Mouse (Mus musculus) fibroblast of lung, adult 2 months (primary cell): ENCODE results near the gene Fosl1.

Experiments
- DNase-seq: peaks from one replicate; pipeline ENCODE4 v3.0.0-alpha.2; 2011; ENCODE audit warnings: low read depth

Gene Fosl1

DNA sequence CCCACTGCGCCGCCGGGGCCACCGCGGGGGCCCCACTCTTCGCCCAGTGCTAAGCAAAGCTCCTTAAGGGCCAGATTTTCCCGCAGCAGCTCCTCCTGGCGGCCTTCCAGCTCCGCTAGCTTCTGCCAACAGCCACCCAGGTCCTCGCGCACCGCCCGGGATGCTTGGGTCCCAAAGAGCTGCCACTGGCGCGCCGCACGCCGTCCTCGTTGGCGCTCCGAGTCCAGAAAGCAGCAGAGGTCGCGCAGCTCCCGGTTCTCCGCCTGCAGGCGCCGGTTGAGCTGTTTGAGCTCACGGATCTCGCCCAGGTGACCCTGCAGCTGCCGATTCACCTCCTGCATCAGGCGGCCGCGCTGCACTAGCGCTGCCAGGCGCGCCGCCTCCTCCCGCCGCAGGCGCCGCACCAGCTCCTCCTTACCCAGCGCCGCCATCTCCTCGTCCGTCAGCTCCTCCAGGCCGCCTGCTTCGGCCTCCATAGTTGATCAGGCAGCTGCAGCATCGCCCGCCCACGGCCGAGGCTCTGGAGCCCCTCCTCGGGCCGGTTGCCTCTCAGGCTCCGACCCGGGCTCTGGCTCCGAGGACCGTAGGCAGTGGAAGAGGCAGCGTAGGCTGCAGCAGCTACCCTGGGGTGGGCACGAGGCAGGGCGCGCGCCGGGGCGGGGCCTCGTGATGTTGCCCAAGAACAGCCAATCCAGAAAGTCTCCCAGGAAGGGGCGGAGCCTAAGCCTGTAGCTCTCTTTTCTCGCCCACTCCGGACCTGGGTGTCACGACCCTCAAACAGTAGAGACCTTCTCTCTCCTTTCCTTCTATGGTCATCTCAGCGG is 9.8 kb downstream of the Fosl1 start:
- peak; percentile 70 for DNase-seq

DNA sequence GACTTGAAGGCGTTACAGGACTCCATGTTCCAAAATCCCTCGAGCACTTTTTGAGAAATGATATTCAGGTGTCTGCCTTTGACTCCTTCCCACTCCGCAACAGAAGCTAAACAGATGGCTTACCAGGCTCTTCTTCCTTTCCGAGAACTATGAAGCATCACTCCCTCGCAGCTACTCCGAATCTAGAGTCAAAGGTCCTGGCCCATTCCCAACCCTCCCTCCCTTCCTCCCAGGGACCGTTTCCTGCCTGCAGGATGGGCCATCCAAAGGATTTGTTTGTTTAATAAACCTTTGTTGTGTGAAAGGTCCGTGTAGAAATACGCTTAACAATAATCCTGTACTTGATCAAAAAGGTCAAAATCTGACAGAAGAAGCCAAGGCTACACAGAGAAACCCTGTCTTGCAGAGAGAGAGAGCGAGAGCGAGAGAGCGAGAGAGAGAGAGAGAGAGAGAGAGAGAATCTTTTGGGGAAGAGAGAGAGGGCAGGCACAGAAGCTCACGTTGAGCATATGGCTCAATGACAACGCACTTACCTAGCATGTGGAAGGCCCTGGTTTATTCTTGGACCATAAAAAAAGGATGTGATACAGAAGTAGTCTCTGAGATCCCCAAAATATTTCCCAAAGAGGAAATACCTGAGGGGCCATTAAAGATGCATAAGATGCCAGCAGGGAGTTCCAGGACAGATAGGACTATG is 10.5 kb downstream of the Fosl1 start, which contains the start of gene Ccdc85b:
TSS of gene Ccdc85b (minus strand) at position 149 of the 697 bp plus-strand sequence.
- DNase-seq = no peak

DNA sequence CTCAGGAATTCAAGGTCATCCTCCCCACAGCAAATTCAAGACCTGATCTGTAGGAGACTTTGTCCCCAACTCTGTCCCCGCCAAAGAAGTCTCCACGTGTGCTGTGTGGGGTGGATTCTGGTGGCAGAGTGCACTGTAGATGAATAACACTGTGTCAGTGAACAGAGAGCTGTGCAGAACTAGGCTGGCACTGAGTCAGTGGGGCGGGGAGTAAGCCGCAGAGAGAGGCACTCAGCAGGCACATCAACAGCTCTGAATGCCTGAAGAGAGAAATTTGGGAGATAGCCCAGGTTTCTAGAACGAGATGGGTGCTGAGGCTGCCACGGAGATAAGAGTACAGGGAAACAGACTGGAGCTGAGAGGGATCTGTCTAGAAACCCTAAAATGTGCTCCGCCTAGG is 11.7 kb downstream of the Fosl1 start:
- no peak for DNase-seq

DNA sequence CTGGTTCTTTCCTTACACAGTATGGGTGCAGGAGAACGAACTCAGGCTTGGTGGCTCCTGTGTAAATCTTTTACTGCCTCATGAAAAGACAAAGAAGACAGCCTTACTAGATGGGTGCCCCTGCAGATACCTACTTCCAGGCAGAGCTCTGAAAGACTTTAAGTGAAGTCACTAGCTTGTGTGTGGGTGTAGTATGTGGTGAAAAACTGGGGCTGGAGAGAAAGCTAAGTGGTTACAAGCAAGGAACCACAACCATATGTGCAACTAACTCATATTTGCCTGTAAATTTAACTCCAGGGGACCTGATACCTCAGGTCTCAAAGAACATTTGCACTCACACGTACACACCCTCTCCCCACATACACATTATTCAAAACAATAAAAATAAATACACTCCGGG is 12.5 kb downstream of the Fosl1 start:
- DNase-seq = no peak

DNA sequence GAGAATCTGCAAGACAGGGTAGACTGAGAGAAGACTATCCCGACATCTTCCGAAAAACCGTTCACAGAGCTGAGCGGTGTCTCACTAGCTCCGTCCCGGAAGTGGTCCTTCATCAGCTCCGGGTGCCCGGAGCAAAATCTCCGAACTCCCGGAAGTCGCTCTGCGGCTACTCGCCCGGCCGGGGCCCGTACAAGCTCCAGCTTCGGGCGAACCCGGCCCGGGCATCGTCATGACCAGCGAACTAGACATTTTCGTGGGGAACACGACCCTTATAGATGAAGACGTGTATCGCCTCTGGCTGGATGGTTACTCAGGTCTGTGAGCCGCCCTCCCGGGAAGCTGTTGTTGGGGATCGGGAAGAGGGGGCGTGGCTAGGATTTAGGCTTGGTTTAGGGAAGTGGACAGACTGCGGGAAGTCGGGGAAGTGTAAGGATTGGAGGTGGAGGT is 13.1 kb downstream of the Fosl1 start, which contains the start of gene Fibp:
TSS of gene Fibp (plus strand) at position 151 of the 447 bp plus-strand sequence.
- DNase-seq = peak; percentile 70

DNA sequence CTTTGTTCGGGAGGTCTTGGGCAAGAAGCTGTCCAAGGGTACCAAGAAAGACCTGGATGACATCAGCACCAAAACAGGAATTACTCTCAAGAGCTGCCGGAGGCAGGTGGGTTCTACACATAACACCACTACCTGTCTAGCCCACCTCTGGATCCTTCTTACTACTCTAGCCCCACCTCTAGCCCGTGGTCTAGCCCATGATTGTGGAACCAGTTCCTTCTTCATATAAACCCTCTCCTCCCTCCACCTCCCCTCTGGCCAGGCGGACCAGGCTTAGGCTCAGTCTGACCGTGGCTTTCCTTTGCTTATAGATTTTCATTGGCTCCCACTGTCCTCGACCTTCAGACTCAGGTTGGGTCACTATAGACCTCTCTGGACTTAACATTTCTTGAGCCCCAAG is 14.1 kb downstream of the Fosl1 start:
- DNase-seq = no peak

DNA sequence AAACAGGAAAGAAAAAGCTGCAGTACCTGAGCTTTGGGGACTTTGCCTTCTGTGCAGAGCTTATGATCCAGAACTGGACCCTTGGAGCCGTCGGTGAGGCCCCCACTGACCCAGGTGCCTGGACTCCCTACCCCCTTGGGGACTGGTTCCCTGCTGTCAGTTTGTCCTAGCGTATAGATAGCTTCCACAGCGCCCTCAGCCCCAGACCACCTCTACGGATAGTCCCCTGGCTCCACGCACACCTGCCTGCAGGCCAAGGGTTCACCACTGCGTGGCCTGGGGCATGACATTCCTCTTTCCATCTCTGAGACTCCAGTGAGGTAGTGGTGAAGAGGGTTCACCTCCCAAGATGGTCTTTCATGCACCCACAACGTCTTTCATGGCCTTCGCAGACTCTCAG is 15.9 kb downstream of the Fosl1 start:
- no peak for DNase-seq

DNA sequence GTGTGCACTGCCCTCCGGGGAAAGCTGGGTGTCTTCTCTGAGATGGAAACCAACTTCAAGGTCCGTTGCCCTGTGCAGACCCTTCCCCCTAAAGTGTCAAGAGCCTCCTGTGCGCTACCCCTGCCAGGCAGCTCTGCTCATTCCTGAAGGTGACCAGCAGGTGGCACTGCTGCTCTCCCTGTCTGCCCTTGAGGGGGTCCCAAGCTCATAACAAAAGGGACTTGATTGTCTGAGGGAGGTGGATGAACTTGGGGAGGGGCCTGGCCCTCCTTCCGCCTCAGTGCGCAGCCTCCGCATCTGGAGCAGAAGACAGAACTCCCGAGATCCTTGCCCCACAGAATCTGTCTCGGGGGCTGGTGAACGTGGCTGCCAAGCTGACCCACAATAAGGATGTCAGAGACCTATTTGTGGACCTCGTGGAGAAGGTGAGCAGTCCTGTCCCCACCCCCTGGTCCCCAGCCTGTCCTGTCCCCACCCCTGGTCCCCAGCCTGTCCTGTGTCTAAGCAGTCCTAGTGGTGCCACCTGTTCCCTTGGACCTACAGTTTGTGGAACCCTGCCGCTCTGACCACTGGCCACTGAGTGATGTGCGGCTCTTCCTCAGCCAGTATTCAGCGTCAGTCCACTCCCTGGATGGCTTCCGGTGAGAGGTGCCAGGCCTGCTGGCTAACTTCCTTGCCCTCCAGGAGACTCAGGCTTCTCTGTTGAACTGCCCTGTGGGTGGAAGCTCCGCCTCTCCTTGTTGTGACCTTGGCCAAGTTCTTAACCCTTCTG is 16.6 kb downstream of the Fosl1 start:
- no peak for DNase-seq

DNA sequence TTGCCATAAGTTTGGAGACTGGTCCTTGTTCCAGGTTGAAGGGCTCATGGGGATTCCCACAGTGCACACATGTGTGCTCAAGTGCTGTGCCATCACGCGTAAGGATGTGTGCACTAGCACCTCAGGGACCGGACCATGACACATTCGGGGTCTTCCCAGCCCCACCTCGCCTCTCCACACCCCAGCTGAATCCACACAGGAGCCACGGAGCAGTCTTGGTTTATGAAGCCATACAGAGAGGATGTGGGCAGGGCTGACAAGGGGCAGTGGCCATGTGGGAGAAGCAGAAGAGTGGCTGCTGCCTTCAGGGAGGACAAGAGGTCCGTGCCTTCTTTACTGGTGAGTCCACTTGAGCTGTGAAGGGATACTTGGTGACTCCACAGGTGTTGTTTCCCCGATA is 17.7 kb downstream of the Fosl1 start:
- DNase-seq = no peak

DNA sequence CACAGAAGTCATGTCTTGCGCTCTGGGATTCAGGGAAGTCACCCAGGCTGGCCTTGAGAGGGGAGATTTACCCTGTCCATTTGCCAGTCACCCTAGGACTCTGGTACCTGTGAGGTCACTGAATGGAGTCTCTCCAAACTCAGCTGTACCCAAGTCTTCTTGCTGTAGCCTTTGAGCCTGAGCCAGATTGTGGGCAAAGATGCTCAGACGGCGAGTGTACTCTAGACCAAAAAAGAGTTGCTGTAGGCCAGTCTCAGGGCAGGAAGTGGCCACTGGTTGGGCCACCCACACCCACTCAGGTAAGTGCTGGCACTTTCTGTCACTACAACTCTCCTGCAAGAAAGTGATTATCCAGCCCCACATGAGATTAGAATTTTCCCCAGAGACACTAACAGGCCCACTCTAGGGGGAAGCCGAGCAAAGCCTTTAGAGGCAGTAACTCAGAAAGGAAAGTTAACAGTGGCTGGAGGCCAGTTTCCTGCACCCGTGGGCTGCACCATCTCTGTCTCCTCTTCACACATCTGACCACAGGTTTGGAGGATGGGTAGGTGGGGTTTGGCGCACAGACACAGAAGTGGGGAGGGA is 19.7 kb downstream of the Fosl1 start:
- DNase-seq = no peak

DNA sequence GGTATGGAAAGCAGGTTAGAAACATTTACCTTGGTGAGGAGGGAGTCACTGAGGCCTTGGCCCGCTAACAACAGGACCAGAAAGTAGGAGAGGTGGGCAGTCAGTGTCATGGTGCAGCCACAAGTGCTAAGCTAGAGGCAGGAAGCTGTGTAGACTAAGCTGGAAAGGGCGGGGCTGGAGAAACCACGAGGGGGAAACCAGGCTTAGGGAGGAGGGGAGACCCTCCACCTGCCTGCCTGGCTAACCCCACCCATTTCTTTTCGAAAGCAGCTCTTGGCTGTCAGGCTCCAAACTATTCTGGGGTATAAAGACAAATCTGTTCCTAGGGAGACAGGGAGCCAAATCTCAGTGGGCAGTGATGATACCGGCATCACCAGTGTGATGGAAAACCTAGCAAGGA is 21.0 kb downstream of the Fosl1 start, which contains the start of gene Ctsw:
TSS of gene Ctsw (minus strand) at position 134 of the 400 bp plus-strand sequence.
- DNase-seq = no peak

DNA sequence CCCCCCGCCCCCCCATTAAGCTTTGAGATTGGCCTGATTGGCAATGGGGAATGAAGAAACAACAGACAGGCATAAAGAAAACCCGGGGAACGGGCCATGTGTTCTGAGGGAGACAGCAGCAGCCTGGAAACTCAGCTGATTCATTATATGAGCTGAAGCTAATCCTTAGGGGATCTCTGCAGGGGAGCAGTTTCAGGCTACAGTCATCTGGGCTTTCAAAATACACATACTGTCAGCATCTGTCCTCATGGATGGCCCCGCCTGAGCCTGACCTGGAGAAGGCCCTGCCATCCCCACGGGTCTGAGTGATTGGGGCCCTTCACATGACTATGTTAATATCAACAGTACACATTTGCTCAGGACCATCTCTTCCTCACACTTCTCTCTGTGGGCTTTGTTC is 24.5 kb downstream of the Fosl1 start:
- DNase-seq = no peak

DNA sequence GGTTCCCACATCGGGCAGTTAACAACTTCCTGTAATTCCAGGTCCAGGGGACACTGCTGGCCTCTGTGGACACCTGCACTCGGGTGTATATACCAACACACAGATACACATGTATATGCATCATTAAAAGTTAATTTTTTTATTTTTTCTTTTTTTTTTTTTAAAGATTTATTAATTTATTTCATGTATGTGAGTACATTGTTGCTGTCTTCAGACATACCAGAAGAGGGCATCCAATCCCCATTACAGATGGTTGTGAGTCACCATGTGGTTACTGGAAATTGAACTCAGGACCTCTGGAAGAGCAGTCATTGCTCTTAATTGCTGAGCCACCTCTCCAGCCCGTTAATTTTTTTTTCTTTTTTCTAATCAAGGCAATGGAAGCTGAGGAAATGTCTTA is 25.5 kb downstream of the Fosl1 start:
- no peak for DNase-seq

DNA sequence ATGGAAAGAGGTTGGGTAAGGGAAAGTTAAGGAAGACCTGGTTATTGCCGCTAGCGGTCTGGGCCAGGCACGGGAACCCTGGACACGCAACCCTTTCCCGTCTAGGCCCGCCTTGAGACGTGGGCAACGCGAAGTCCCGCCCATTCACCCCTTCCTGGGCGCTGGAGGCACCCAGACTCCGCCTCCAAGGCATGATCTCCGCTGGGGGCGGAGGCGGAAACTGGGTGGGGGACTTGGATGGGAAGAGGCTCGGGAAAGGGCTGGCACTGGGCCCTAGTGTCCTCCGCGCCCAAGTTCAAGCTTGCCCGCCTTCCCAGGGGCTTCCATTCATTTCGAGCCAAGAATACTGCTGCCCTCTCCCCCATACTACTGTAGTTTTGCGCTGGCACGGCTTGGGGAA is 26.4 kb downstream of the Fosl1 start, which contains the start of gene Efemp2:
TSS of gene Efemp2 (plus strand) at position 235 of the 400 bp plus-strand sequence.
- peak; percentile 68 for DNase-seq

DNA sequence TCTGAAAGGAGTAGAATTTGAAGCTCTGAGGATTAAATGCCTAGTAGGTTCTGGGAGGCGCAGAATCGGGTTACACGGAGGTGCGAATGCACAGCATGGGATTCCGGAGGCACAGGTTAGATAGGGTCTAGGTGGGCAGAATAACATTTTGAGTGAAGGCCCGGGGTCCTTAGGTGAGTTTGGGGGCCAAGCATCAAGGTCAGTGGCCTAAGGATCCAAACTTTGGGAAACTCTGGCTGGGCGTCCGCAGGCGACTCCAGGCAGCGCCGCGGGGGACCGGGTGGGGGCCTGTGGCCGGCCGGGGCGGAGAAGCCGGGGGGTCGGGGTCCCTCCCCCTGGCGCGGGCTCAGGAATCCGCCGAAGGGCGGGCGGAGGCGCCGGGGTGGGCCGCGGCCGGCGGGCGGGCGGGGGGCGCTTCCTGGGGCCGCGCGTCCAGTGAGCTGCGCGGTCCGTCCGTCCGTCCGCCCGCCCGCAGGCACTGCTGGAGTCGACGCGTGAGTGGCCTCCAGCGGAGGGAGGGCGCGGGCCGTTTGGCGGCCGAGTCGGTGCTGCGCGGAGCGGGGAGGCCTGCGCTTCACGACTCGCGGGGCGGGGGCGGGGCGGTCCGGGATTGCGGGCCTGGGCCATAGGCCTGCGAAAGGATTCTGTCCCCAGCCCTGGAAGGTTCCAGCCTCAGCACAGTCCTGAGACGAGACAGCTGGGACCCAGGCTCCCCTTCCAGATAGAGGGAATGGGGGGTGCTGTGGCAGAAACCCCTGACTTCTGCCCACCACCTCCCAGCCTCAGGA is 27.1 kb downstream of the Fosl1 start:
- DNase-seq = no peak

DNA sequence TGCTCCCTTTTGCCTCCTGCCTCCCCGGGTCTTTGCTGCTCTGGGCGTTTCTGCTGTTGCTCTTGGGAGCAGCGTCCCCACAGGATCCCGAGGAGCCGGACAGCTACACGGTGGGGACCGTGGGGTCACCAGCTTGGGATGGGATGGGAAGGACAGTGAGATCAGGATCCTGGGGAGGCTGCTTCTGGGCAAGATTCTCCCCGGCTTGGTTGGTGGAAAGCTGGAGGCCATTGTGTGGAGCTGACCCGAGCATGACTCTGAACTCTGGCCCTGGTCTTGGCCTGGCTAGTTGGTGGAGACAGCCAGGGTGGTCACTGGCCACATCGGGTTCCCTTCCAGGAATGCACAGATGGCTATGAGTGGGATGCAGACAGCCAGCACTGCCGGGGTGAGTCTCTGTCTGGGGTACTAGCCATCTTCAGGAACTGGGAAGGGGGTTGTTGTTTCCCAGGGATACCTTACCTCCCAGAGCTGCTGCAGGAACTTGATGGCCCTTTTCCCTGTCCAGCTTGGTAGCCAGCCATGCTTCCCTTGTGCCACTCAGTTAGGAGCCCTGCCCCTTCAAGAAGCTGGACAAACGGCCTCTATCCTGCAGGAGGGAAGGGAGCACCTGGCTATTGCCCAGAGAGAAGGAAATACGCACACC is 27.8 kb downstream of the Fosl1 start:
- DNase-seq = no peak

DNA sequence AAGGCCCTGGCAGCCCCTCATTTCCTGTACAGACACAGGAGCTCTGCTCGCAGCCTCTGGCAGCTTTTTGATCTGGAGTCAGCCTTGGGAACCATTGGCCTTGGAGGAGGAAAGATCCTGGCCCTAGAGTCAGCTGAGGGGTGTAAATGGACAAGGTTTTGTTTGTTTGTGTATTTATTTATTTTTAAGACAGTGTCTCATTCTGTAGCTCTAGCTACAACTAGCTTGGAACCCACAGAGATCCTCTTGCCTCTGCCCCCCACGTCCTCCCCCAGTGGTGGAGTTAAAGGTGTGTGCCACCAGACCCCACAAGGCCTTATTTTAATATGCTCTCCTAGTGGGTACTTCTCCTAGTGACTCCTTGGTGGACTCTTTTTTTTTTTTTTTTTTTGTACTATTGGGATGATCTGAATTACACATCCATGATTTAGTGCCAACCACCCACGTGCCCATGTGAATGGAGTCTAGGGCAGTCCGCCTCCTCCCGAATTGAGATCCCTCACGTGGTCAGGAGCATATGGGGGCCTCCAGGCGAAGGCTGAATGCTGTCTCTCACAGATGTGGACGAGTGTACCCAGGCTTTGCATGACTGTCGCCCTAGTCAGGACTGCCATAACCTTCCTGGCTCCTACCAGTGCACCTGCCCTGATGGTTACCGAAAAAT is 29.8 kb downstream of the Fosl1 start:
- DNase-seq = no peak

DNA sequence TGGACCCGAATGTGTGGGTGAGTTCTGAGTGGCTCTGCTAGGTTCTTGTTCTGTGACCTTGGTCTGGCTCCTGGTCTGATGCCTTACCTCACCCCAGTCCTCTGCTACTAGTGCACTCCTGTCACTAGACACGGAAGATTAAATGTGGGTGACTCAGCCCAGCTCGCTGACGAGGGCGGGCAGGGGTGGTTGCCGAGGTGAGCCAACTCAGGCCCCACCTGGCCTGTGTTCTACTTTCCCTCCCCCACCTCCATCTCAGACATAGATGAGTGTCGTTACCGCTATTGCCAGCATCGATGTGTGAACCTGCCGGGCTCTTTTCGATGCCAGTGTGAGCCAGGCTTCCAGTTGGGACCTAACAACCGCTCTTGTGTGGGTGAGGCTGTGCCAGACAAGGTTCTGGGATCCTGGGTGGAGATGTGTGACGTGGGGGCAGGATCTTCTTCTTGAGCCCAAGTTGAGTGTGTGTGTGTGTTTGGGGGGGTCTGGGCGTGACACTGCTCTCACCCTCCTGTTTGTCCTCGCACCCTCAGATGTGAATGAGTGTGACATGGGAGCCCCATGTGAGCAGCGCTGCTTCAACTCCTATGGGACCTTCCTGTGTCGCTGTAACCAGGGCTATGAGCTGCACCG is 30.4 kb downstream of the Fosl1 start:
- DNase-seq = no peak

DNA sequence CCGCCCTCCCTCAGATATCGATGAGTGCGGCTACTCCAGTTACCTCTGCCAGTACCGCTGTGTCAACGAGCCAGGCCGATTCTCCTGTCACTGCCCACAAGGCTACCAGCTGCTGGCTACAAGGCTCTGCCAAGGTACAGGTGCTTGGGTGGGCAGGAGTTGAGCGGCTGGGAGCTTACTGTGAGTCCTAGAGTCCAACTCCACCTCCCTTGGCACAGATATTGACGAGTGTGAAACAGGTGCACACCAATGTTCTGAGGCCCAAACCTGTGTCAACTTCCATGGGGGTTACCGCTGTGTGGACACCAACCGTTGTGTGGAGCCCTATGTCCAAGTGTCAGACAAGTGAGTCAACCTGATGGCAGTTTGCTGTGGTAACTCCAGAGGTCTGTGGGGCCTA is 32.7 kb downstream of the Fosl1 start:
- DNase-seq = no peak

DNA sequence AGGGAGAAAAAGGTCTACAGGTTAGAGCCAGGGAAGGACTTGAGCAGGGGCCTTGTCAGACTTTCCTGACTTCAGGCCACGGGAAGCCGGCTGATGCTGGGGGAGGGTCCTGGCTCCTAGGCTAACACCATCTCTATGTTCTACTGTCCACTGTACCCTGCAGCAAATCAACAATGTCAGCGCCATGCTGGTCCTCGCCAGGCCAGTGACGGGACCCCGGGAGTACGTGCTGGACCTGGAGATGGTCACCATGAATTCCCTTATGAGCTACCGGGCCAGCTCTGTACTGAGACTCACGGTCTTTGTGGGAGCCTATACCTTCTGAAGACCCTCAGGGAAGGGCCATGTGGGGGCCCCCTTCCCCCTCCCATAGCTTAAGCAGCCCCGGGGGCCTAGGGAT is 34.1 kb downstream of the Fosl1 start:
- DNase-seq = no peak
